Mouse (Mus musculus): ENCODE results near the gene Xylt2. TPM values are rescaled to one million over a fixed set of nuclear protein-coding genes. Genes with fewer than 3 reads are reported as not detected.

Xylt2 gene
- total and polyA plus RNA-seq, 3 experiments, result 4.5 to 16.4 (median 7.0) TPM

DNA sequence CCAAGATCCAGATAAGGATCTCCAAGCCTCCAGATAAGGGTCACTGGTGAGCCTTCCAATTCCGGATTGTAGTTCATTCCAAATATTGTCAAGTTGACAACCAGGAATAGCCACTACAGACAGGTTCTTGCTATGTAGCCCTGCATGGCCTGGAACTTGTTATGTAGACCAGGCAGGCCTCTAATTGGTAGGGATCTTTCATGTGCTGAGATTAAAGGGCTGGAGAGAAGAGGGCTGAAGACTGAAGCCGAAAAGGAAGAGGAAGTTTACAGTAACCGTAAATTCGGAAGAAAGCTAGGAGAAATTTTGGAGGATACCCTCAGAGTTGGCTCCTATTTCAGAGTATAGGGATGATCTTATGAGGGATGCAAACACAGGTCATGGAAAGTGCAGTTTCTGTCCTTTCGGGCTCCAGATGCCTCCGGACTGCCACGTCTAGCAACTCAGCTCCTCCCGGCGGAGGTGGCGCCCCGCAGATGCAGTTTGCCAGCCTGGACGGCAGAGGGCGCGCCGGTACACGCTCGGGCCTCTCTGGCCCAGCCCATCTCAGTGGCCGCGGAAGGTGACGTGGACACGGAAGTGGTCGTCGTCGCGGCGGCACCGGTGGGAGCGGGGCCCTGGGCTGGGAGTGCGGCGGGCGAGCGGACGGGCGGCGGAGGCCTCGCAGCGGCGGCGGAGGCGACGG lies 48.0 kb downstream of the Xylt2 start, which contains the start of gene Lrrc59:
Lrrc59 (plus strand) TSS at position 569 of the 685 bp plus-strand sequence.
- H3K27me3 ChIP-seq (ENCODE audit: insufficient read depth, low read length), result no peaks in the 10 kb centered on the region
- peaks cover 28% of the 10 kb centered on the region for H3K4me1 ChIP-seq (ENCODE audit: insufficient read depth, low read depth, low read length)
- DNase-seq (ENCODE audit: low spot score) (peak; percentile 88), ATAC-seq (ENCODE audit: extremely low read depth, insufficient number of reproducible peaks, low FRiP score, poor library complexity, severe bottlenecking) (peak; percentile 94)
- peak within 1 kb of the TSS; percentile 94 for H3K4me3 ChIP-seq (ENCODE audit: low read depth, low read length)
- TF ChIP-seq TAL1 (conservative IDR thresholded peaks at IDR 0.05; ENCODE audit: low read depth, low read length), result no peak
- TF ChIP-seq CTCF (IDR thresholded peaks at IDR 0.05; ENCODE audit: low read depth, low read length), result peak; percentile 95
- peaks cover 38% of the 10 kb centered on the region for H3K36me3 ChIP-seq (replicated peaks)
- H3K9me3 ChIP-seq (replicated peaks), result no peaks in the 10 kb centered on the region

DNA sequence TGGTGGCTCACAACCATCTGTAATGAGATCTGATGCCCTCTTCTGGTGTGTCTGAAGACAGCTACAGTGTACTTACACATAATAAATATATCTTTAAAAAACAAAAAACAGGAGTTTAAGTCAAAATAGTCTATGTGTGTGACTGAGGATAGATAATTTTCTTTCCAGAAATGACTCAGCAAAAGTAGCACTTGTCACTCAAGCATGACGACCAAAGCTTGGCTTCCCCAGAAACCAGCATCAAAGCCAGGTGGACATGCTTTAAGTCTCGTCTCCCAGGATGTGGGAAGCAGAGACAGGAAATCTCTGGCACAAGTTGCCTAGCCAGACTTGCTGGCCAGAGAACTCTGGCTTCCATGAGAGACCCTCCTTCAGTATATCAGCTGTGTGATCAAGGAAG lies 55.2 kb downstream of the Xylt2 start:
- H3K4me1 ChIP-seq (ENCODE audit: insufficient read depth, low read depth, low read length), result peaks cover 6% of the 10 kb centered on the region
- H3K36me3 ChIP-seq (replicated peaks), result no peaks in the 10 kb centered on the region
- TF ChIP-seq TAL1 (conservative IDR thresholded peaks at IDR 0.05; ENCODE audit: low read depth, low read length), result no peak
- no peak for TF ChIP-seq POLR2AphosphoS5 (IDR thresholded peaks at IDR 0.05; ENCODE audit: insufficient replicate concordance, low read depth, low read length)
- TF ChIP-seq GATA2 (IDR thresholded peaks at IDR 0.05; ENCODE audit: borderline replicate concordance, low read depth, low read length), result no peak
- no peak for TF ChIP-seq GATA1 (IDR thresholded peaks at IDR 0.05; ENCODE audit: borderline replicate concordance, low read length)
- TF ChIP-seq CTCF (IDR thresholded peaks at IDR 0.05; ENCODE audit: low read depth, low read length), result no peak
- DNase-seq (ENCODE audit: low spot score), result no peak
- ATAC-seq (ENCODE audit: extremely low read depth, insufficient number of reproducible peaks, low FRiP score, poor library complexity, severe bottlenecking), result no peak
- H3K27me3 ChIP-seq (ENCODE audit: insufficient read depth, low read length), result peaks cover 4% of the 10 kb centered on the region; the same call in 1 of the 2 replicates
- no peaks in the 10 kb centered on the region for H3K9me3 ChIP-seq (replicated peaks)
- no peak overlapping the region for H3K4me3 ChIP-seq (ENCODE audit: low read depth, low read length)

DNA sequence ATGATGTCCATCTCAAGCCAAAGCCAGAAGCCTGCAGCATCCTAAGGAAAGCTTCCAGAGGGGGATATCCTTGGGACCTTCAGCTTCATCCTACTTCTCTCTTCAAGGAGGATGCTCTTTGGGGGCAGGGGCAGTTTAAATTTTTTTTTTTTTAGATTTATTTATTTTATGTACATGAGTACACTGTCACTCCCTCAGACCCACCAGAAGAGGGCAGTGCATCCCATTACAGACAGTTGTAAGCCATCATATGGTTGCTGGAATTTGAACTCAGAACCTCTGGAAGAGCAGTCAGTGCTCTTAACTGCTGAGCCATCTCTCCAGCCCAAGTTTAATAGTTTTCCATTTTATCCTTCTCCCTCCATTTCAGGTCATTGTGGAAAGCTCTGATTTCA lies 55.9 kb downstream of the Xylt2 start:
- Histone ChIP-seq H3K4me1 (ENCODE audit: insufficient read depth, low read depth, low read length) (peaks cover 6% of the 10 kb centered on the region), H3K9me3 (replicated peaks) (no peaks in the 10 kb centered on the region), H3K36me3 (replicated peaks) (no peaks in the 10 kb centered on the region), H3K27me3 (ENCODE audit: insufficient read depth, low read length) (peaks cover 4% of the 10 kb centered on the region; the same call in 1 of the 2 replicates), H3K4me3 (ENCODE audit: low read depth, low read length) (no peak overlapping the region)
- ATAC-seq (ENCODE audit: extremely low read depth, insufficient number of reproducible peaks, low FRiP score, poor library complexity, severe bottlenecking) (no peak), DNase-seq (ENCODE audit: low spot score) (no peak)
- TF ChIP-seq GATA2 (IDR thresholded peaks at IDR 0.05; ENCODE audit: borderline replicate concordance, low read depth, low read length), result no peak
- no peak for TF ChIP-seq TAL1 (conservative IDR thresholded peaks at IDR 0.05; ENCODE audit: low read depth, low read length)
- no peak for TF ChIP-seq GATA1 (IDR thresholded peaks at IDR 0.05; ENCODE audit: borderline replicate concordance, low read length)
- no peak for TF ChIP-seq POLR2AphosphoS5 (IDR thresholded peaks at IDR 0.05; ENCODE audit: insufficient replicate concordance, low read depth, low read length)
- no peak for TF ChIP-seq CTCF (IDR thresholded peaks at IDR 0.05; ENCODE audit: low read depth, low read length)

DNA sequence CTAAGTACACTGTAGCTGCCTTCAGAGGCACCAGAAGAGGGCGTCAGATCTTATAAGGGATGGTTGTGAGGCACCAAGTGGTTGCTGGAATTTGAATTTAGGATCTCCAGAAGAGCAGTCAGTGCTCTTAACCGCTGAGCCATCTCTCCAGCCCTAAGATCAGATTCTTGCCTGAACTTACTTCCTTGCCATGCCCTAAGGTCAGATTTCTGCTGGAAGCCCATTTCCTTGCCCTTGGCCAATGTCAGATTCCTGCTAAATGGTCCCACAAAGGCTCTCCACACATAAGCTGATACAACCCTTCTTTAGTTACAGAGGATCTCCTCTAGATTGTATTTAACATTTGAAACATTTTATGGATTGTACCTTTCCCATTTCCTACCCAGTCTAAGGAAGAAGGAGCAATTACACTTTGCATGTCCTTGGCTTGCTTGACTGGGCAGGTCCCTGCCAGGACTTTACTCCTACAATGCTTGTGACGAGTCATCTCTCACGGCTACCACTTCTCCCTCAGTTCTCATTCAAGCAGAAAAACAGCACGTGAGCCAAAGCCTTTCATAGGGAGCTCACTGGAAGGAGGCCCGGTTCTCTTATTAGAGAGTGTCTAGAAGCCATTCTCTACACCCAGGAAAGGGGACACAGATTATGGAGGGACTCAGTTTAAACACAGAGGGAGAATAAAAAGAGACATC lies 56.4 kb downstream of the Xylt2 start:
- H3K36me3 ChIP-seq (replicated peaks), result no peaks in the 10 kb centered on the region
- peaks cover 5% of the 10 kb centered on the region for H3K27me3 ChIP-seq (ENCODE audit: insufficient read depth, low read length)
- no peak for TF ChIP-seq CTCF (IDR thresholded peaks at IDR 0.05; ENCODE audit: low read depth, low read length)
- no peak for TF ChIP-seq GATA1 (IDR thresholded peaks at IDR 0.05; ENCODE audit: borderline replicate concordance, low read length)
- no peak for TF ChIP-seq TAL1 (conservative IDR thresholded peaks at IDR 0.05; ENCODE audit: low read depth, low read length)
- TF ChIP-seq POLR2AphosphoS5 (IDR thresholded peaks at IDR 0.05; ENCODE audit: insufficient replicate concordance, low read depth, low read length), result no peak
- no peak for TF ChIP-seq GATA2 (IDR thresholded peaks at IDR 0.05; ENCODE audit: borderline replicate concordance, low read depth, low read length)
- H3K9me3 ChIP-seq (replicated peaks), result no peaks in the 10 kb centered on the region
- H3K4me1 ChIP-seq (ENCODE audit: insufficient read depth, low read depth, low read length), result peaks cover 6% of the 10 kb centered on the region
- DNase-seq (ENCODE audit: low spot score) (no peak), ATAC-seq (ENCODE audit: extremely low read depth, insufficient number of reproducible peaks, low FRiP score, poor library complexity, severe bottlenecking) (no peak)
- no peak overlapping the region for H3K4me3 ChIP-seq (ENCODE audit: low read depth, low read length)

DNA sequence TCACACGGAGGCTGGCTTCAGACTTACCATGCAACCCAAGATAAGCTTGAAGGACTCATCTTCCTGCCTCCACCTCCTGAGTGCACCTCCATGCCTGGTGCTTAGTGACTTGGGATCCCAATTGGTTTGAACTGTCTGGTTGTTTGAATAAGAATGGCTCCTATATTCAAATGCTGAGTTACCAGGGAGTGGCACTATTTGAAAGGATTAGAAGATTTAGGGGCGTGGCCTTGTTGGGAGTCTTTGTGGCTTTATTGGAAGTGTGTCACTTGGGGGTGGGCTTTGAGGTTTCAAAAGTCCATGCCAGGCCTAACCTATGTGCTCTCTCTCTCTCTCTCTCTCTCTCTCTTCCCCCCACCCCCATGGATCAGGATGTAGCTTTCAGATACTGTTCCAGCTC lies 59.7 kb downstream of the Xylt2 start:
- no peak overlapping the region for H3K4me3 ChIP-seq (ENCODE audit: low read depth, low read length)
- TF ChIP-seq GATA1 (IDR thresholded peaks at IDR 0.05; ENCODE audit: borderline replicate concordance, low read length) (no peak), CTCF (IDR thresholded peaks at IDR 0.05; ENCODE audit: low read depth, low read length) (no peak), POLR2AphosphoS5 (IDR thresholded peaks at IDR 0.05; ENCODE audit: insufficient replicate concordance, low read depth, low read length) (no peak), GATA2 (IDR thresholded peaks at IDR 0.05; ENCODE audit: borderline replicate concordance, low read depth, low read length) (no peak), TAL1 (conservative IDR thresholded peaks at IDR 0.05; ENCODE audit: low read depth, low read length) (no peak)
- ATAC-seq (ENCODE audit: extremely low read depth, insufficient number of reproducible peaks, low FRiP score, poor library complexity, severe bottlenecking), result no peak
- H3K4me1 ChIP-seq (ENCODE audit: insufficient read depth, low read depth, low read length), result peaks cover 6% of the 10 kb centered on the region
- no peaks in the 10 kb centered on the region for H3K9me3 ChIP-seq (replicated peaks)
- DNase-seq (ENCODE audit: low spot score), result no peak
- H3K36me3 ChIP-seq (replicated peaks), result no peaks in the 10 kb centered on the region
- peaks cover 22% of the 10 kb centered on the region for H3K27me3 ChIP-seq (ENCODE audit: insufficient read depth, low read length)

DNA sequence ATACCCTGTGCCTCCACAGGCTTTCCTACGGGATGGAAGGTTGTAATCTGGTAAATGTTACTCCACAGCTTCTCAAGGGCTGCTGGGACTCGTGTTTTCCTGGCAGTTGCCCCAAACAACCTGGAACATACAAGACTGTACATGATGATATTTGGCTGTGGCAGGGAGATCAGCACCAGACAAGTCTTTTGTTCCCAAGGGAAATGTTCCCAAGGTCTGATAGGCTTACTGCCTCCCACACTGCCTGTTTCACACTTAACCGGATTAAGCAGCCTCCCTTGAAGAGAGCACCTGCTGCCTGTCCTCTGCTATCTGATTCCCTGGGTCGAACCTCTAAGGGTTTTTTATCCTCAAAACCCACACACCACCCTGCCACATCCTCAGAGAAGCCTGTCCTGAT lies 61.8 kb downstream of the Xylt2 start:
- Histone ChIP-seq H3K4me1 (ENCODE audit: insufficient read depth, low read depth, low read length) (no peaks in the 10 kb centered on the region), H3K9me3 (replicated peaks) (no peaks in the 10 kb centered on the region), H3K4me3 (ENCODE audit: low read depth, low read length) (no peak overlapping the region), H3K27me3 (ENCODE audit: insufficient read depth, low read length) (peaks cover 22% of the 10 kb centered on the region), H3K36me3 (replicated peaks) (no peaks in the 10 kb centered on the region)
- TF ChIP-seq GATA2 (IDR thresholded peaks at IDR 0.05; ENCODE audit: borderline replicate concordance, low read depth, low read length), result no peak
- no peak for TF ChIP-seq CTCF (IDR thresholded peaks at IDR 0.05; ENCODE audit: low read depth, low read length)
- TF ChIP-seq POLR2AphosphoS5 (IDR thresholded peaks at IDR 0.05; ENCODE audit: insufficient replicate concordance, low read depth, low read length), result no peak
- TF ChIP-seq GATA1 (IDR thresholded peaks at IDR 0.05; ENCODE audit: borderline replicate concordance, low read length), result no peak
- no peak for TF ChIP-seq TAL1 (conservative IDR thresholded peaks at IDR 0.05; ENCODE audit: low read depth, low read length)
- no peak for ATAC-seq (ENCODE audit: extremely low read depth, insufficient number of reproducible peaks, low FRiP score, poor library complexity, severe bottlenecking)
- DNase-seq (ENCODE audit: low spot score), result no peak

Measured in G1E (cell line).